Mouse (Mus musculus): ENCODE results near the gene Zfp536. TPM values are rescaled to one million over a fixed set of nuclear protein-coding genes. Genes with fewer than 3 reads are reported as not detected.

The Zfp536 gene
- polyA plus RNA-seq, 1 experiment from 2014 or later, result 1.9 TPM

- no peaks in the 10 kb centered on the region for H3K36me3 ChIP-seq (ENCODE audit: control insufficient read depth, insufficient read depth, low read length)
- DNase-seq (ENCODE audit: low spot score) (no peak), ATAC-seq (ENCODE audit: insufficient number of reproducible peaks, low FRiP score, low TSS enrichment, low read depth) (no peak)
- H3K4me1 ChIP-seq (ENCODE audit: control insufficient read depth, insufficient read depth, low read length), result no peaks in the 10 kb centered on the region
- no peaks in the 10 kb centered on the region for H3K27me3 ChIP-seq (ENCODE audit: control insufficient read depth, insufficient read depth, low read length)
- no peaks in the 10 kb centered on the region for H3K9me3 ChIP-seq (ENCODE audit: control insufficient read depth, low read length)
- H3K27ac ChIP-seq (replicated peaks; ENCODE audit: low read depth, low read length), result no peak overlapping the region
- H3K9ac ChIP-seq (ENCODE audit: low read length), result no peak overlapping the region
- no peak overlapping the region for H3K4me2 ChIP-seq (ENCODE audit: low read depth, severe bottlenecking)
- H3K4me3 ChIP-seq (ENCODE audit: low read depth, low read length), result no peak overlapping the region
- WGBS, result 66% methylated on average over 8 of the region's 8 CpGs
These were observed 299.2 kb downstream of the Zfp536 start for GRCm38 (mm10) chr7:37474284-37474683.

GRCm38 (mm10) chr7:37473311-37474084 lies 299.9 kb downstream of the Zfp536 start:
- no peak for ATAC-seq (ENCODE audit: insufficient number of reproducible peaks, low FRiP score, low TSS enrichment, low read depth)
- Histone ChIP-seq H3K9me3 (ENCODE audit: control insufficient read depth, low read length) (no peaks in the 10 kb centered on the region), H3K36me3 (ENCODE audit: control insufficient read depth, insufficient read depth, low read length) (no peaks in the 10 kb centered on the region), H3K27me3 (ENCODE audit: control insufficient read depth, insufficient read depth, low read length) (no peaks in the 10 kb centered on the region), H3K27ac (replicated peaks; ENCODE audit: low read depth, low read length) (no peak overlapping the region), H3K4me2 (ENCODE audit: low read depth, severe bottlenecking) (no peak overlapping the region), H3K4me1 (ENCODE audit: control insufficient read depth, insufficient read depth, low read length) (no peaks in the 10 kb centered on the region), H3K4me3 (ENCODE audit: low read depth, low read length) (no peak overlapping the region), H3K9ac (ENCODE audit: low read length) (no peak overlapping the region)
- no peak for DNase-seq (ENCODE audit: low spot score)
- WGBS, result 68% methylated on average over 24 of the region's 24 CpGs

- Histone ChIP-seq H3K36me3 (ENCODE audit: control insufficient read depth, insufficient read depth, low read length) (no peaks in the 10 kb centered on the region), H3K4me3 (ENCODE audit: low read depth, low read length) (no peak overlapping the region), H3K27ac (replicated peaks; ENCODE audit: low read depth, low read length) (no peak overlapping the region), H3K27me3 (ENCODE audit: control insufficient read depth, insufficient read depth, low read length) (no peaks in the 10 kb centered on the region), H3K9me3 (ENCODE audit: control insufficient read depth, low read length) (no peaks in the 10 kb centered on the region), H3K4me1 (ENCODE audit: control insufficient read depth, insufficient read depth, low read length) (peaks cover 3% of the 10 kb centered on the region), H3K9ac (ENCODE audit: low read length) (no peak overlapping the region), H3K4me2 (ENCODE audit: low read depth, severe bottlenecking) (no peak overlapping the region)
- 44% methylated on average over 8 of the region's 8 CpGs for WGBS
- DNase-seq (ENCODE audit: low spot score) (no peak), ATAC-seq (ENCODE audit: insufficient number of reproducible peaks, low FRiP score, low TSS enrichment, low read depth) (no peak)
These were observed 301.7 kb downstream of the Zfp536 start for GRCm38 (mm10) chr7:37471726-37472125.

- no peak overlapping the region for H3K27ac ChIP-seq (replicated peaks; ENCODE audit: low read depth, low read length)
- H3K4me2 ChIP-seq (ENCODE audit: low read depth, severe bottlenecking), result no peak overlapping the region
- ATAC-seq (ENCODE audit: insufficient number of reproducible peaks, low FRiP score, low TSS enrichment, low read depth) (no peak), DNase-seq (ENCODE audit: low spot score) (no peak)
- peaks cover 18% of the 10 kb centered on the region for H3K4me1 ChIP-seq (ENCODE audit: control insufficient read depth, insufficient read depth, low read length)
- no peaks in the 10 kb centered on the region for H3K9me3 ChIP-seq (ENCODE audit: control insufficient read depth, low read length)
- WGBS, result 18% methylated on average over 9 of the region's 9 CpGs
- no peaks in the 10 kb centered on the region for H3K36me3 ChIP-seq (ENCODE audit: control insufficient read depth, insufficient read depth, low read length)
- H3K4me3 ChIP-seq (ENCODE audit: low read depth, low read length), result no peak overlapping the region
- 0 out of 2 replicates have a peak, but pooled peaks cover 7% of the 10 kb centered on the region for H3K27me3 ChIP-seq (ENCODE audit: control insufficient read depth, insufficient read depth, low read length)
- no peak overlapping the region for H3K9ac ChIP-seq (ENCODE audit: low read length)
These were observed 306.8 kb downstream of the Zfp536 start for GRCm38 (mm10) chr7:37466477-37467243.

GRCm38 (mm10) chr7:37464186-37464721 lies 309.2 kb downstream of the Zfp536 start:
- DNase-seq (ENCODE audit: low spot score) (peak; percentile 75), ATAC-seq (ENCODE audit: insufficient number of reproducible peaks, low FRiP score, low TSS enrichment, low read depth) (peak; percentile 76)
- Histone ChIP-seq H3K4me2 (ENCODE audit: low read depth, severe bottlenecking) (0 out of 2 replicates have a peak overlapping the region, but pooled peaks have one; percentile 16), H3K27ac (replicated peaks; ENCODE audit: low read depth, low read length) (no peak overlapping the region), H3K4me3 (ENCODE audit: low read depth, low read length) (no peak overlapping the region), H3K9me3 (ENCODE audit: control insufficient read depth, low read length) (no peaks in the 10 kb centered on the region), H3K36me3 (ENCODE audit: control insufficient read depth, insufficient read depth, low read length) (no peaks in the 10 kb centered on the region), H3K27me3 (ENCODE audit: control insufficient read depth, insufficient read depth, low read length) (peaks cover 11% of the 10 kb centered on the region), H3K4me1 (ENCODE audit: control insufficient read depth, insufficient read depth, low read length) (peaks cover 18% of the 10 kb centered on the region), H3K9ac (ENCODE audit: low read length) (no peak overlapping the region)
- 5% methylated on average over 7 of the region's 7 CpGs for WGBS

DNA sequence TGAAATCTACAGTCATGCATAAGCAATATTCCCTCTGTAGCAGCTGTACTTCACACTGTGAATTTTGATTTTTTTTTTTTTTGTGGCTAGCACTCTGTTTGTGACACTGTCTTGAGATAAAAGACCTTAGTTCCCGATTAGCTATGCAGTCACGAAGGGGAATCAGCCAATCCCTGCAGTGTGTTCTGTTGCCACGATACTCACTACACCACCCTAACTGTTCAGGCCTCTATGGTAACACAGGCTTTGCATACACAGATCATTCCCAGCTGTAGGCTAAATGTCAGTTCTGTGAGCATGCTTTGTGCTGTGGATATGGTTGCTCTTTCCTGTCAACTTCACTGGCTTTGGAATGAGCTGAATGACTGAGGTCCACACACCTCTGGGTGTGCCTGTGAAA lies 325.9 kb downstream of the Zfp536 start:
- no peaks in the 10 kb centered on the region for H3K4me1 ChIP-seq (ENCODE audit: control insufficient read depth, insufficient read depth, low read length)
- H3K4me3 ChIP-seq (ENCODE audit: low read depth, low read length), result no peak overlapping the region
- no peak for ATAC-seq (ENCODE audit: insufficient number of reproducible peaks, low FRiP score, low TSS enrichment, low read depth)
- DNase-seq (ENCODE audit: low spot score), result no peak
- H3K27ac ChIP-seq (replicated peaks; ENCODE audit: low read depth, low read length), result no peak overlapping the region
- no peaks in the 10 kb centered on the region for H3K27me3 ChIP-seq (ENCODE audit: control insufficient read depth, insufficient read depth, low read length)
- H3K4me2 ChIP-seq (ENCODE audit: low read depth, severe bottlenecking), result no peak overlapping the region
- no peaks in the 10 kb centered on the region for H3K9me3 ChIP-seq (ENCODE audit: control insufficient read depth, low read length)
- no peaks in the 10 kb centered on the region for H3K36me3 ChIP-seq (ENCODE audit: control insufficient read depth, insufficient read depth, low read length)
- WGBS, result 88% methylated on average over 3 of the region's 3 CpGs
- H3K9ac ChIP-seq (ENCODE audit: low read length), result no peak overlapping the region

DNA sequence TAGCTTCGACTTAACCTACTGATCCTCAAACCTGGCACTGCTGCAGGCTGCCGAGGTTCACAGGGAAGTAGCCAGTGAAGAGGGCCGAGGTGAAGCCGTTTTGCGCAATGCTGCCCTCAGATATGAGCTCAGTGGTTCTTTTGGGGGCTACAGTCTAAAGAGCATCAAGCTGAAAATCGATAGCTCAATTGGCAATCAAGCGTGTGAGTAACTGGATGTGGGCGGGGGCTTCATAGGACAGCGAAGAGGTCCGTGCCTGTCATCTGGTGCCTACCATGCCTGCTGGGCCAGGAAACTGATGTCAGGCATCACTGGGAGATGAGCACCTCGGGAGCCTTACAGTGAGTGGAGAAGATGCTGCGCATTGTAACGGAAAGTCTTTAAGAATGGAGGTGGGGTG lies 333.5 kb downstream of the Zfp536 start:
- DNase-seq (ENCODE audit: low spot score) (no peak), ATAC-seq (ENCODE audit: insufficient number of reproducible peaks, low FRiP score, low TSS enrichment, low read depth) (peak; percentile 17; the same call in 1 of the 2 replicates)
- Histone ChIP-seq H3K4me1 (ENCODE audit: control insufficient read depth, insufficient read depth, low read length) (peaks cover 4% of the 10 kb centered on the region), H3K27me3 (ENCODE audit: control insufficient read depth, insufficient read depth, low read length) (no peaks in the 10 kb centered on the region), H3K27ac (replicated peaks; ENCODE audit: low read depth, low read length) (no peak overlapping the region), H3K4me2 (ENCODE audit: low read depth, severe bottlenecking) (no peak overlapping the region), H3K9ac (ENCODE audit: low read length) (no peak overlapping the region), H3K4me3 (ENCODE audit: low read depth, low read length) (no peak overlapping the region), H3K36me3 (ENCODE audit: control insufficient read depth, insufficient read depth, low read length) (no peaks in the 10 kb centered on the region), H3K9me3 (ENCODE audit: control insufficient read depth, low read length) (no peaks in the 10 kb centered on the region)
- 85% methylated on average over 13 of the region's 13 CpGs for WGBS

DNA sequence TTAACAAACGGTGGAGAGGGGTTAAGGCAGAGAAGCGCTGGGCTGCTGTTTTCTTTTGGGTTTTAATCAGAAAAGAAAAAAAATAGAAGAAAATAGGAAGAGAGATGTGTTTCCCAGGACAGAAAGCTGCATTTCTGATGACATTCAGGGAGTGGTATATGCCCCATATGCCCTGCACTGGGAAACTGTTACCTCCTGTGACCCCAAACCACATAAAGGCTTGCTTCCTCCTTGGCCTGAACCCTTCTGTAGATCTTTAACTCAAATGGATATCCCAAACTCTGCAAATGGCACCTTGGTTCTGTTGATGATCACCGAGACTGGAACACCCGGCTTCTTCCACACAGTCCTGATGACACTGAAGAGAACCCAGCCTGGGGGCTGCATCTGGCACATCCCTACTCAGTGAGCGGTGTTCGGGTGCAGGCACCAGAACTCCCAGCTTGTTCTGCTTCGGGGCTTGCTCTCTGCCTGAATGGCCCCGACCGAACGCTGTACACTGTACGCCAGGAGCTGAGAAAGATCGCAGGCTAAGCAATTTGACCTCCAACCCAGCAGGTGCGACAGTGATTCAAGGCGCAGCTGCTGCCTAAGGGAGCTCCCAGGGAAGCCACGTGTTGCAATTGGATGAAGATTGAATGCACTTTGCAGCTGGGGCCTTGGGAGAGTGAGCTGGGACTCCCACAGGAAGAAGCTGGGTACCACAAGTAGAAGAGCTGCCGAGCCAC lies 334.2 kb downstream of the Zfp536 start:
- DNase-seq (ENCODE audit: low spot score) (peak; percentile 71), ATAC-seq (ENCODE audit: insufficient number of reproducible peaks, low FRiP score, low TSS enrichment, low read depth) (peak; percentile 81)
- peaks cover 4% of the 10 kb centered on the region for H3K4me1 ChIP-seq (ENCODE audit: control insufficient read depth, insufficient read depth, low read length)
- H3K4me3 ChIP-seq (ENCODE audit: low read depth, low read length), result no peak overlapping the region
- no peaks in the 10 kb centered on the region for H3K9me3 ChIP-seq (ENCODE audit: control insufficient read depth, low read length)
- no peaks in the 10 kb centered on the region for H3K27me3 ChIP-seq (ENCODE audit: control insufficient read depth, insufficient read depth, low read length)
- no peak overlapping the region for H3K9ac ChIP-seq (ENCODE audit: low read length)
- H3K4me2 ChIP-seq (ENCODE audit: low read depth, severe bottlenecking), result no peak overlapping the region
- no peak overlapping the region for H3K27ac ChIP-seq (replicated peaks; ENCODE audit: low read depth, low read length)
- H3K36me3 ChIP-seq (ENCODE audit: control insufficient read depth, insufficient read depth, low read length), result no peaks in the 10 kb centered on the region
- WGBS, result 54% methylated on average over 16 of the region's 16 CpGs

All from limb, embryonic 11.5 days (tissue).